Mouse (Mus musculus) cortical plate, adult 2 months (tissue): ENCODE measurements around the gene Wdtc1. TPM values are rescaled to one million over a fixed set of nuclear protein-coding genes. Genes with fewer than 3 reads are reported as not detected.
A peak's percentile ranks its signal among the peaks of the same experiment; 100 is the strongest.

Experiments used
- H3K27ac ChIP-seq: fragments of 200-500 bp; 2 replicates; pipeline ENCODE4 v1.5.1; 2012; ENCODE audit warnings: low read length, control low read depth, inconsistent platforms; ENCODE audit not compliant: insufficient read depth
- H3K4me1 ChIP-seq: fragments of 200-500 bp; 2 replicates; pipeline ENCODE4 v1.6.1; 2011; ENCODE audit warnings: low read length; ENCODE audit not compliant: control insufficient read depth, insufficient read depth
- H3K4me3 ChIP-seq: fragments of 200-500 bp; 2 replicates; pipeline ENCODE4 v1.5.1; 2011; ENCODE audit warnings: mild to moderate bottlenecking, low read length, control low read depth; ENCODE audit not compliant: insufficient read depth
- CTCF ChIP-seq: fragments of 200-500 bp; IDR thresholded peaks from 2 replicates; pipeline ENCODE4 v1.5.1; 2011; ENCODE audit warnings: mild to moderate bottlenecking, control low read depth, low read length; ENCODE audit not compliant: insufficient read depth; ENCODE audit errors: extremely low read depth
- POLR2A ChIP-seq: fragments of 200-500 bp; IDR thresholded peaks from 2 replicates; pipeline ENCODE4 v1.6.1; 2011; ENCODE audit warnings: mild to moderate bottlenecking, low read length, control low read depth; ENCODE audit not compliant: insufficient read depth; ENCODE audit errors: extremely low read depth
- polyA plus RNA-seq: library from polyadenylated mRNA; depleted of rRNA; stranded (reverse); fragments of >200 nt; gene quantifications from 2 replicates; pipeline ENCODE4 v1.2.3, GENCODE M21; 2012

Gene Wdtc1
- polyA plus RNA-seq, 1 experiment = 46.6 TPM

DNA sequence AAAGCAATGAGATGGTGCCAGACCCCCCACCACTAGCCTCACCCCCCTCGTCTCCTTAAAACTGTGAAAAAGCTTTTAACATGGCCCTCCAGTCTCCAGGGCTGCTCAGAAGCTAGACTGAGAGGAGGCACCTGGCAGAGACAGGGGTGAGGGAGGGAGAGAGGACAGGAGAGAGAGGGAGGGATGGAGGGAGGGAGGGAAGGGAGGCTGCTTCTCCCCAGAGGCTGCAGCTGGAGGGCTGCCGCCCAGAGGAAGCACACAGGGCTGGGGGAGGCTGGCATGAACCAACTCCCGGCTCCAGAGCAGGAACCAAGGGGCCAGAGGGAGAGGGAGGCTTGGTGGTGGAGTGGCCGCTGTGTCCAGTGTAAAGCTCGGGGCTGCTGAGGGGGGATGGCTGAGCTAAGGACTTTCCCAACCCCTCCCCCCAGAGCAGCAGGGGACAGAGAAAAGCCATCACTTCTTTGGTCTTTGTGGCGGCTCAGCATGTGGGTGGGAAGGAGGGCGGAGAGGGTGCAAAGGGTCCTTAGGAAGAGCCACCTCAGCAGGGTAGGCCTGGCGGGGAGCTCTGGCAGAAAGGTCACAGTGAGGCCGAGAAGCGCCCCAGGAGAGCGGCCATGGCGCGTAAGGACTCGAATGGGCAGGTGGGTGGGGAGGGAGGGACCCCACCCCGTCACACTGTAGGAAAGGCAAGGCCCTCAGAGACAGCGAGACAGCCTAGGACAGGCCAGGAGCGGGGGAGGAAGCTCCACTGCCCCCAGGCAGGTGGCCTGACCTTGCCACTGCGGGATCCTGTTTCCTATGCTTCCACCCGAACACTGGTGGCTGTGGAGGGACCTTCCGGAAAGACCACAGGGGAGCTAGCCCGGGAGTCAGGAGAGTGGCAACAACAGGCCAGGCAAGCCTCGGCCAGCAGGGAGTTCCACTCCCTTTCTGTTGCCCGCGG lies 60.1 kb downstream of the Wdtc1 start:
- no peak overlapping the region for H3K4me3 ChIP-seq
- H3K27ac ChIP-seq = no peak overlapping the region
- H3K4me1 ChIP-seq = peaks cover 4% of the 10 kb centered on the region; the same call in 1 of the 2 replicates
- TF ChIP-seq CTCF (no peak), POLR2A (no peak)

DNA sequence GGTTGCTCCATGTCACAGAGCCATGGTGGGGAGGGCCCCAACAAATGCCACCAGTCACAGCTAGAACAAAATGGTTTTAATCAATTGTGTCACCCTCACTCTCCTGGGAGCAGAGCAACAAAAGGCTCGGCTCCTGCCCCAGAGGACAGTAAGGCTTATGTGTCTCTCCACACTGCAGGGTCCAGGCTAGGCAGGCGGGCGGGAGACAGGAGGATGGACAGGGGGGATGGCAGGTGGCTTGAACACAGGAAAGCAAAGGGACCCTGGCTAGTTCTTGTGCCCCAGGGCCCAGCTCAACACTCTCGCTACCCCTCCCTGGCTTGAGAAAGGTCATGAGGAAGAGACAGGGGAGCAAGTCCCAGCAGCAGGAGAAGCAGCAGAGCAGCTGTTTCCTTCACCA lies 60.9 kb downstream of the Wdtc1 start:
- no peak overlapping the region for H3K27ac ChIP-seq
- no peak for TF ChIP-seq CTCF
- no peak for TF ChIP-seq POLR2A
- peaks cover under 1% of the 10 kb centered on the region; the same call in 1 of the 2 replicates for H3K4me1 ChIP-seq
- no peak overlapping the region for H3K4me3 ChIP-seq

DNA sequence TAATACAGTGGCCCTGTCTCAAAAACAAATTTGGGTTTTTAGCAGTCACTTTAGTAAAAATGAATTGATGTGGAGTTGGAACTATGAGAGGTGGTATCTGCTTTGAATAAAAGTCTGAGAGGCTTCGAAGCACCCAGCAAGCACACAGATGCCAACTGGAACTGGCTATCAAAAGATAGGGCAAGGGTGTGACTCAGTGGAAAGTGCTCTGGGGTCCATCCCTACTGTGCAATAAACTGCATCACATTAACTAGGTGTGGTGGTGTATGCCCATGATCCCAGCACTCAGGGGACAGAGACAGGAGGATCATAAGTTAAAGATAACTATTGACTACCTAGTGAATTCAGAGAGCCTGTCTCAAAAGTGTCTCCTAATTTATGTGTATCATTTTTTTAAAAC lies 62.0 kb downstream of the Wdtc1 start:
- no peaks in the 10 kb centered on the region for H3K4me1 ChIP-seq
- no peak overlapping the region for H3K27ac ChIP-seq
- TF ChIP-seq POLR2A (no peak), CTCF (no peak)
- H3K4me3 ChIP-seq = no peak overlapping the region

DNA sequence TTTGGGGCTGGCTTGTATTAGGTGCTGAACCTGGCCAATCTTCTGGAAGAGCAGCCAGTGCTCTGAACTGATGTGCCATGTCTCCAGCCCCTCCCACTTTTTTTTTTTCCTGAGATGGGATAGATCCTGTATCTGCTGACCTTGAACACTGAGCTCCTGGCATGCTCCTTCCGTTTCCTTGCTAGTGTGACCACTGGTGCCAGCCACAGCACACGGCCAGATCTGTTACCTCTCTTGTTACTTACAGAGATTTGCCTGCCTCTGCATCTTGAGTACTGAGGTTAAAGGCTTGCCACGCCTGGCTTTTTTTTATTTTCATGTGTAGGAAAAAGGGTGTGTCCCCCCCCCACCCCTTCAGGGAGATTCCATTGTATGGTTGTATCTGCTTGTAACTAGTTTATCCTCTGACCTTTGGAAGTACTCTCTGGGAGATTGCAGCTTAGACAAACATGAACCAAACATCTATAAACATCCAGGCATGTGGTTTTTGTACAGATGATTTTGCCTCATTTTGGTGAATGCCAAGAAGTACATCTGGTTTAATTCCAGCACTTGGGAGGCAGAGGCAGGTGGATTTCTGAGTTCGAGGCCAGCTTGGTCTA lies 66.7 kb downstream of the Wdtc1 start:
- Histone ChIP-seq H3K4me3 (no peak overlapping the region), H3K27ac (no peak overlapping the region), H3K4me1 (peaks cover 2% of the 10 kb centered on the region)
- TF ChIP-seq POLR2A = no peak
- no peak for TF ChIP-seq CTCF

DNA sequence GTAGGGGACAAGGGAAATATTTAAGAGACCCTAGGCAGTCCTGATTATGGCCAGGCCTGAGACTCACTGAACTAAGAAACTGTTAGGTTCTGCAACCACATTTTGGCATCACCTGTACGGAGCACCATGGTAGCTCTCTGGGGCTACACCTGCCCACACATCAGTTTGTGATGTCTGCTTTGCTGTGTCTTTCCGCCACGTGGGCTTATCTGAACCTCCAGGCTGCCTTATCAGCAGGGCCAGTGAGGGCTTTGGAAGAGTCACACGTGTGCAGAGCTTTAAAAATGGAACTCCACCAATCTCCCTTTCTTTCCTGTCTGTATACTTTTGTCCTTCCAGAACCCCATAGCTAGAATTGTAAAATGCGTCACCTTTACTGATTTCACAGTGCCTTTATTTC lies 67.3 kb downstream of the Wdtc1 start:
- Histone ChIP-seq H3K27ac (no peak overlapping the region), H3K4me3 (no peak overlapping the region), H3K4me1 (peaks cover 2% of the 10 kb centered on the region)
- TF ChIP-seq CTCF (no peak), POLR2A (no peak)

DNA sequence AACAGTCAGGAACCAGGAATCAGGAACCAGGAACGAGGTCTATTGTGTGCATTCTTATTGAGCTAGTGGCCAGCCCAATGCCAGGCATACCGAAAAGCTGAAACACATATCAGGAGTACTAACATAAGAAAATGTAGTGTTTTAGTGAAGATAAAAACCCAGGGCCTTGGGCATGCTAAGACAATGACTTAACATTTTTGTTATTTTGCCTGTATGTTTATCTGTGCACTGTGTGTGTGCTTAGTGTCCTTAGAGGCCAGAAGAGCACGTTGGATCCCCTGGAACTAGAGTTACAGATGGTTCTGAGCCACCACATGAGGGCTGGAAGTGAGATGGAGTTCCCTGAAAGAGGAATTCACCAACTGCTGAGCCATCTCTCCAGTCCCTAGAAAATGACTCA lies 68.0 kb downstream of the Wdtc1 start:
- Histone ChIP-seq H3K4me3 (no peak overlapping the region), H3K27ac (no peak overlapping the region), H3K4me1 (peaks cover 2% of the 10 kb centered on the region)
- no peak for TF ChIP-seq POLR2A
- no peak for TF ChIP-seq CTCF

DNA sequence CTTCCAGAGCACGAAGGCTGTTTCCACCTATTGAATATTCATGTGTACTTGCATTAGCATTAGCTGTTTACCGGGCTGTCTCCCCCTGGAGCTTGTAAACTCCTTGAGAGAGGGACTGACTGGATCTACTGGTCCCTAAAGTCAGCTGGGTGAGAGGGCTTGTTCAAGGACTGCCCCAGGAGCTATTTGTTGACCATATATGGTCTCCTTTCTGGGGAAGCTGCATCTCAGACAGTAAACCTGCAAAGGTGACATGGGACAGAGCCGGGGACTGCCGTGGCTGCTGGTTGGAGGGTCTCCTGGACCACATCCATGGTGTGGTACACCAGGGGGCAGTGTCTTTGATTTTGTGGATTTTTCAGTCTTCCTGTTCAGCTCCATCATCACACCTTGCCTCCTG lies 70.6 kb downstream of the Wdtc1 start:
- TF ChIP-seq POLR2A (no peak), CTCF (no peak)
- no peak overlapping the region for H3K27ac ChIP-seq
- no peak overlapping the region for H3K4me3 ChIP-seq
- peaks cover 3% of the 10 kb centered on the region for H3K4me1 ChIP-seq

DNA sequence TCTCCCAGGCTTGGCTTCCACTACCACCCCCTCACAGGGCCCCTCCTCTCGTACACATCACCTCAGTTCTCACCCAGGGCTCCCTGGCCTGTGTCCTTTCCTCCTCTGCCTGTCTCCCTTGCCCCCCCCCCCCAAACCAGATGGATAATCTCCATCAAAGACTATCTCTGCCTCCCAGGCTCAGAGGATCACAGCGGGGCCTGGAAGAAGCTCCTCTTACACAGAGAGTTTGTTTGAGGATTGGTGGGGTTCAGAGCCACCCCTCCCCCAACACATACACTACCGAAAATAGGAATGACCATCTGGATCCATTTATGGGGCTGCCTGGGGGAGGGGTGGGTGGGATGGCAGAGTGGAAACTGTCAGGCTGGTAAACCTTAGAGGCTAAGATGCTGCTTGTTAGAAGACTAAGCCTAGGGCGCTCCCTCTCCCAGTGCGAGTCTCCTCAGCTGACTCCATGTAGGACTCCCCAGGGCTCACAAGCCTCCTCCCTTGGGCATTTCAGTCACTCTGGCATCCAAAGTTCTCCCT lies 71.3 kb downstream of the Wdtc1 start:
- TF ChIP-seq CTCF (no peak), POLR2A (no peak)
- H3K27ac ChIP-seq = peak overlapping the region; percentile 48; the same call in 1 of the 2 replicates

DNA sequence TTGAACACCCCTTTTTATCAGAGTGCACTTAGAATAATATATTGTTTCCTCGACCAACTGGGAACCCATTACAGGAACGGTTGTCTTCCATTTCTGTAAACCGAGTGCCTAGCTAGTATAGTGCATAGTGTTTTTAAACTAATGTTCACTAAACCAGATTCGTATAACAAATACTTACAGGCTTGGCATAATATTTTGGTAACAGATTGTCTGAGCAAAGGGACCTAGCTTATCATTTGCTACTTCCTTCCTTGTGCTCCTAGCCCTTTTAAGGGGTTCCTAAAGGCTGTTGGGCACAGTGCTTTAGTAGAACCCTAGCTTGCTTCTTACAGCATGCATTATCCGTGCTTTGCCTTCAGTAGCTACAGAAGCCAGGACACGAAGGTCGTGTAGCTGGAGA lies 71.8 kb downstream of the Wdtc1 start:
- TF ChIP-seq CTCF (no peak), POLR2A (no peak)
- no peak overlapping the region for H3K4me3 ChIP-seq
- peaks cover 3% of the 10 kb centered on the region for H3K4me1 ChIP-seq
- H3K27ac ChIP-seq = peak overlapping the region; percentile 48; the same call in 1 of the 2 replicates

More for the DNA sequence above, 71.3 kb downstream of the Wdtc1 start:
- H3K4me1 ChIP-seq = peaks cover 3% of the 10 kb centered on the region
- no peak overlapping the region for H3K4me3 ChIP-seq

DNA sequence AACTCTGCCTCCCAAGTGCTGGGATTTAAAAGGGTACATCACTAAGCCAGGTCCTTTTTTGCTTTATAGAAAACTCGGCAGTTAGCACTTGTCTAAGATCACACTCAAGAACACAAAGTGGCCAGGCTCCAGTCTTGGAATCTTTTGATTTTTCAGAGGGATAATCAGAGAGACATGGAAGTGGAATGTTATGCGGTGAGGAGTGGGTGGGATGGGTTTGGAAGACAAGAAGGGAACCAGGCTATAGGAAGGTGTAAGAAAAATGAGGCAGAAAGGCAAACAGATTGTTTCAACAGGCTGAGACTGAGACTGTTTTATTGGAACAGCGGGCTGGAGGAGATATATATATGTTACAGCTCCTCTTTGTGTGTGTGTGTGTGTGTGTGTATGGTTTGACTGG lies 74.8 kb downstream of the Wdtc1 start:
- H3K4me3 ChIP-seq = peak overlapping the region; percentile 85; the same call in 1 of the 2 replicates
- peaks cover 6% of the 10 kb centered on the region for H3K4me1 ChIP-seq
- TF ChIP-seq CTCF = no peak
- TF ChIP-seq POLR2A = no peak
- H3K27ac ChIP-seq = peak overlapping the region; percentile 91
